Mouse (Mus musculus) A20 (cell line): Measurements from ENCODE around the gene 4930519P11Rik.
A peak's percentile ranks its signal among the peaks of the same experiment; 100 is the strongest.

ENCODE experiments used
- DNase-seq: peaks from one replicate; pipeline ENCODE4 v3.0.0-alpha.2; 2011; ENCODE audit warnings: low read depth, low spot score

4930519P11Rik gene

GRCm38 (mm10) chr2:154613118-154614115, at the start of gene 4930519P11Rik, which contains the start of gene Zfp341:
Gene 4930519P11Rik, minus strand, starts transcription at chr2:154613437.
Gene Zfp341, plus strand, starts transcription at chr2:154613297.
- peak; percentile 94 for DNase-seq

- no peak for DNase-seq
These were observed 46.4 kb upstream of the 4930519P11Rik start for GRCm38 (mm10) chr2:154659531-154660074.

- no peak for DNase-seq
These were observed 45.8 kb upstream of the 4930519P11Rik start for GRCm38 (mm10) chr2:154659070-154659469.

GRCm38 (mm10) chr2:154657486-154658237, 44.4 kb upstream of the 4930519P11Rik start:
- peak; percentile 65 for DNase-seq

GRCm38 (mm10) chr2:154656710-154657485, 43.7 kb upstream of the 4930519P11Rik start:
- DNase-seq: peak; percentile 95

- no peak for DNase-seq
These were observed 42.7 kb upstream of the 4930519P11Rik start for GRCm38 (mm10) chr2:154655878-154656414.

GRCm38 (mm10) chr2:154654976-154655375, 41.7 kb upstream of the 4930519P11Rik start:
- no peak for DNase-seq

- DNase-seq: no peak
These were observed 38.1 kb upstream of the 4930519P11Rik start, which contains the start of gene Chmp4b for GRCm38 (mm10) chr2:154651363-154651762. Gene Chmp4b, plus strand, starts transcription at chr2:154651705.

- DNase-seq: no peak
These were observed 37.2 kb upstream of the 4930519P11Rik start for GRCm38 (mm10) chr2:154650404-154650803.

- peak; percentile 41 for DNase-seq
These were observed 34.8 kb upstream of the 4930519P11Rik start for GRCm38 (mm10) chr2:154648086-154648485.

GRCm38 (mm10) chr2:154646634-154647033, 33.4 kb upstream of the 4930519P11Rik start:
- DNase-seq: peak; percentile 31

- no peak for DNase-seq
These were observed 29.6 kb upstream of the 4930519P11Rik start for GRCm38 (mm10) chr2:154642712-154643385.

- DNase-seq: no peak
These were observed 28.8 kb upstream of the 4930519P11Rik start for GRCm38 (mm10) chr2:154642005-154642459.

GRCm38 (mm10) chr2:154641176-154641575, 27.9 kb upstream of the 4930519P11Rik start:
- no peak for DNase-seq

- DNase-seq: no peak
These were observed 25.9 kb upstream of the 4930519P11Rik start for GRCm38 (mm10) chr2:154639115-154639514.

GRCm38 (mm10) chr2:154638521-154638920, 25.3 kb upstream of the 4930519P11Rik start:
- no peak for DNase-seq

- DNase-seq: no peak
These were observed 22.6 kb upstream of the 4930519P11Rik start for GRCm38 (mm10) chr2:154635826-154636225.

GRCm38 (mm10) chr2:154633876-154634644, 20.8 kb upstream of the 4930519P11Rik start:
- no peak for DNase-seq

GRCm38 (mm10) chr2:154633039-154633742, 20.0 kb upstream of the 4930519P11Rik start:
- DNase-seq: no peak
